Mouse (Mus musculus) thymus, postnatal 0 days (tissue): Measurements from ENCODE around the gene Pkp3. TPM values are rescaled to one million over a fixed set of nuclear protein-coding genes. Genes with fewer than 3 reads are reported as not detected.

ENCODE experiments used
- DNase-seq: peaks from one replicate; pipeline ENCODE4 v3.0.0-alpha.2; 2015; ENCODE audit warnings: low spot score
- polyA plus RNA-seq: library from polyadenylated mRNA; unstranded; fragments of >200 nt; fragmentation: Nextera tagmentation; extraction: Ambion mirVana; gene quantifications from 2 replicates; pipeline ENCODE4 v1.2.1, GENCODE M21; 2015

The Pkp3 gene
- polyA plus RNA-seq, 1 experiment from 2014 or later, result 45.1 TPM

- no peak for DNase-seq
These were observed 21.0 kb upstream of the Pkp3 start for GRCm38 (mm10) chr7:141056976-141057375.

GRCm38 (mm10) chr7:141057541-141057940 is 20.5 kb upstream of the Pkp3 start:
- no peak for DNase-seq

GRCm38 (mm10) chr7:141058601-141059341 is 19.2 kb upstream of the Pkp3 start:
- peak; percentile 77 for DNase-seq

- DNase-seq, result no peak
These were observed 18.1 kb upstream of the Pkp3 start for GRCm38 (mm10) chr7:141059929-141060328.

- peak; percentile 63 for DNase-seq
These were observed 17.4 kb upstream of the Pkp3 start, which contains the start of gene B4galnt4 for GRCm38 (mm10) chr7:141060426-141061242. Gene B4galnt4 (plus strand): TSS chr7:141061104.

- DNase-seq, result peak; percentile 36
These were observed 16.7 kb upstream of the Pkp3 start for GRCm38 (mm10) chr7:141061269-141061692.

GRCm38 (mm10) chr7:141062525-141062924 is 15.5 kb upstream of the Pkp3 start:
- no peak for DNase-seq

GRCm38 (mm10) chr7:141063353-141063752 is 14.7 kb upstream of the Pkp3 start:
- no peak for DNase-seq

- peak; percentile 48 for DNase-seq
These were observed 13.8 kb upstream of the Pkp3 start for GRCm38 (mm10) chr7:141064175-141064574.

- DNase-seq, result no peak
These were observed 13.4 kb upstream of the Pkp3 start for GRCm38 (mm10) chr7:141064576-141064975.

- peak; percentile 39 for DNase-seq
These were observed 9.7 kb upstream of the Pkp3 start for GRCm38 (mm10) chr7:141068351-141068750.

GRCm38 (mm10) chr7:141070058-141070862 is 7.8 kb upstream of the Pkp3 start:
- DNase-seq, result peak; percentile 67

GRCm38 (mm10) chr7:141072017-141072745 is 5.8 kb upstream of the Pkp3 start:
- DNase-seq, result peak; percentile 89

- DNase-seq, result no peak
These were observed 4.2 kb upstream of the Pkp3 start for GRCm38 (mm10) chr7:141073782-141074181.

GRCm38 (mm10) chr7:141078876-141079275 is 858 bp downstream of the Pkp3 start:
- no peak for DNase-seq

GRCm38 (mm10) chr7:141079481-141080449 is 1.7 kb downstream of the Pkp3 start:
- DNase-seq, result no peak

GRCm38 (mm10) chr7:141087894-141088293 is 9.9 kb downstream of the Pkp3 start:
- DNase-seq, result peak; percentile 65

GRCm38 (mm10) chr7:141088473-141088872 is 10.5 kb downstream of the Pkp3 start:
- peak; percentile 43 for DNase-seq

GRCm38 (mm10) chr7:141090228-141090627 is 12.2 kb downstream of the Pkp3 start:
- DNase-seq, result no peak
